24 mouse cellular contexts compared by ENCODE assay signal in the genomic region with DNA sequence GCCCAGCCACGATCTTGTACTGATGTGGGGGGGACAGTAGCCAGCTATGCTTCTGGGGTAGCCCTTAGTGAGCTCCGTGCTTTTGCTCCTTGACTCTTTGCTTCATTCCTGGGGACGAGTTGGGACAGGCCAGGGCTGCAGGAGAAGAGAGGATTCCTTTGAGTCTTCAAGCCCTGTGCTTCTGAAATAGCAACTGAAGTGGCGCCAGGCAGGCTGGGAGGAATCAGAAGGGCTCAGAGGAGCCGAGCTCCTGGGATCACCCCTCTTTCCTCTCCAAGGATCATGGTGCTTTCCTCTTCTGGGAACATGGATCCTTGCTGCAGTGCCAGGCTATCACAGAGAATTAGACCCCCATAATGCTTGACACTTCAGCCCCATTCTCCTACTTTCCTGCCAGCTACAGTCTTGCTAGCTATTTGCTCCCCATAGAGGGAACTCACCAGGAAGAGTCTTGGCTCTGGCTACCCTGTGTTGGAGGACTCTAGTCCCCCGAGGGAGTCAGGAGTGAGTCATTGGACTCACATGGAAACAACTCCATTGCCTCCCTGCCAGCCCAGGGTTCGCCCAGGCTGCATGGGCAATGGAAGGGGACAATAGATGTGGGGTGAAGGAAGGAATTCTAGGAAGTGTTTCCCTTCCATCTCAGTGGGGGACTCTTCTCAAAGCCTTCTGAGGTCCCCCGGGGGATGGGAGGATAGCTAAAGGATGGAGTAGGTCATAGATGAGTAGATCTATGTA. TPM values are rescaled to one million over a fixed set of nuclear protein-coding genes. Genes with fewer than 3 reads are reported as not detected.
DNase-seq lines count a peak whose midpoint lies in the region; ATAC-seq and TF ChIP-seq lines count a peak whose summit lies in the region.
"Had no signal": no experiment of that assay in that cellular context is flagged by ENCODE, and none has a peak within 500 bp of the region (broad histone marks: within the 10 kb centered on the region; RNA-seq: fewer than 3 reads in every experiment).

No protein-coding gene starts in this region.

- no peak for ATAC-seq in midbrain, embryonic 11.5 days (ENCODE audit: low FRiP score)
- ATAC-seq in midbrain, postnatal 0 days (ENCODE audit: low FRiP score): no peak
- no peak for ATAC-seq in stomach, embryonic 14.5 days (ENCODE audit: insufficient number of reproducible peaks, insufficient read depth, low FRiP score, low read depth)
- no peak for ATAC-seq in hindbrain, embryonic 11.5 days (ENCODE audit: low FRiP score)
- ATAC-seq: forebrain, embryonic 13.5 days; lung, postnatal 0 days had no signal

- H3K27ac ChIP-seq in midbrain, embryonic 11.5 days (ENCODE audit: low read depth, low read length): no peak overlapping the region
- no peak overlapping the region for H3K27ac ChIP-seq in midbrain, postnatal 0 days (ENCODE audit: low read depth, low read length)
- H3K27ac ChIP-seq in embryonic fibroblast, embryonic 13.5 days (ENCODE audit: insufficient read depth, low read length): peak overlapping the region; percentile 63
- peak overlapping the region; percentile 6; the same call in 1 of the 2 replicates for H3K27ac ChIP-seq in stomach, embryonic 14.5 days (ENCODE audit: low read length)
- no peak overlapping the region for H3K27ac ChIP-seq in hindbrain, embryonic 11.5 days (ENCODE audit: low read depth, low read length)
- H3K27ac ChIP-seq: embryonic facial prominence, embryonic 12.5 days; forebrain, embryonic 13.5 days; liver, embryonic 14.5 days; neural tube, embryonic 13.5 days had no signal

- 82% methylated on average over 8 of the region's 8 CpGs for WGBS in midbrain, embryonic 11.5 days
- 88% methylated on average over 8 of the region's 8 CpGs for WGBS in midbrain, postnatal 0 days
- 79% methylated on average over 8 of the region's 8 CpGs for WGBS in stomach, embryonic 14.5 days
- 79% methylated on average over 8 of the region's 8 CpGs for WGBS in hindbrain, embryonic 11.5 days

- H3K4me3 ChIP-seq in midbrain, embryonic 11.5 days (ENCODE audit: low read depth, low read length): no peak overlapping the region
- no peak overlapping the region for H3K4me3 ChIP-seq in midbrain, postnatal 0 days (ENCODE audit: low read depth, low read length)
- H3K4me3 ChIP-seq in embryonic fibroblast, embryonic 13.5 days (ENCODE audit: insufficient read depth, low read length): no peak overlapping the region
- no peak overlapping the region for H3K4me3 ChIP-seq in stomach, embryonic 14.5 days (ENCODE audit: low read depth, low read length)
- H3K4me3 ChIP-seq in hindbrain, embryonic 11.5 days (ENCODE audit: low read depth, low read length): no peak overlapping the region
- H3K4me3 ChIP-seq: embryonic facial prominence, embryonic 12.5 days; forebrain, embryonic 13.5 days; neural tube, embryonic 13.5 days had no signal

- no peaks in the 10 kb centered on the region for H3K36me3 ChIP-seq in midbrain, embryonic 11.5 days (ENCODE audit: control insufficient read depth, insufficient read depth, low read length)
- H3K36me3 ChIP-seq in midbrain, postnatal 0 days (ENCODE audit: insufficient read depth, low read length): no peaks in the 10 kb centered on the region
- no peaks in the 10 kb centered on the region for H3K36me3 ChIP-seq in stomach, embryonic 14.5 days (ENCODE audit: control insufficient read depth, insufficient read depth, low read length)
- no peaks in the 10 kb centered on the region for H3K36me3 ChIP-seq in hindbrain, embryonic 11.5 days (ENCODE audit: control insufficient read depth, insufficient read depth, low read length)
- H3K36me3 ChIP-seq: embryonic facial prominence, embryonic 12.5 days; neural tube, embryonic 13.5 days had no signal

- no peak for TF ChIP-seq POLR2A in embryonic fibroblast, embryonic 13.5 days (IDR thresholded peaks at IDR 0.05; ENCODE audit: low read depth, low read length)

- no peaks in the 10 kb centered on the region for H3K4me1 ChIP-seq in midbrain, embryonic 11.5 days (ENCODE audit: control insufficient read depth, insufficient read depth, low read length)
- no peaks in the 10 kb centered on the region for H3K4me1 ChIP-seq in midbrain, postnatal 0 days (ENCODE audit: insufficient read depth, low read length)
- H3K4me1 ChIP-seq in embryonic fibroblast, embryonic 13.5 days (ENCODE audit: control insufficient read depth, insufficient read depth, low read length): peaks cover 35% of the 10 kb centered on the region
- peaks cover 21% of the 10 kb centered on the region for H3K4me1 ChIP-seq in stomach, embryonic 14.5 days (ENCODE audit: control insufficient read depth, insufficient read depth, low read length)
- H3K4me1 ChIP-seq in hindbrain, embryonic 11.5 days (replicated peaks; ENCODE audit: control insufficient read depth, insufficient read depth, low read length): no peaks in the 10 kb centered on the region

- no peaks in the 10 kb centered on the region for H3K27me3 ChIP-seq in midbrain, embryonic 11.5 days (ENCODE audit: control insufficient read depth, insufficient read depth, low read length)
- H3K27me3 ChIP-seq in midbrain, postnatal 0 days (ENCODE audit: insufficient read depth, low read length): no peaks in the 10 kb centered on the region
- no peaks in the 10 kb centered on the region for H3K27me3 ChIP-seq in stomach, embryonic 14.5 days (ENCODE audit: control insufficient read depth, insufficient read depth, low read length)
- H3K27me3 ChIP-seq in hindbrain, embryonic 11.5 days (ENCODE audit: control insufficient read depth, insufficient read depth, low read length): no peaks in the 10 kb centered on the region
- H3K27me3 ChIP-seq: embryonic facial prominence, embryonic 12.5 days; forebrain, embryonic 13.5 days; neural tube, embryonic 13.5 days had no signal

- no peak overlapping the region for H3K4me2 ChIP-seq in midbrain, embryonic 11.5 days
- H3K4me2 ChIP-seq in midbrain, postnatal 0 days (ENCODE audit: low read depth, low read length, poor library complexity, severe bottlenecking): no peak overlapping the region
- H3K4me2 ChIP-seq in stomach, embryonic 14.5 days (replicated peaks; ENCODE audit: low read depth, low read length): no peak overlapping the region
- no peak overlapping the region for H3K4me2 ChIP-seq in hindbrain, embryonic 11.5 days (replicated peaks; ENCODE audit: low read depth, low read length)
- H3K4me2 ChIP-seq: embryonic facial prominence, embryonic 12.5 days; forebrain, embryonic 13.5 days; neural tube, embryonic 13.5 days had no signal

- DNase-seq in adrenal gland, postnatal 14 days: peak; percentile 56
- DNase-seq in adrenal gland, postnatal 25 days: no peak
- peak; percentile 60 for DNase-seq in midbrain, embryonic 11.5 days (ENCODE audit: low spot score, missing footprints)
- no peak for DNase-seq in midbrain, postnatal 0 days (ENCODE audit: low spot score)
- DNase-seq in hindbrain, embryonic 11.5 days (ENCODE audit: low spot score): no peak
- no peak for DNase-seq in thymus, postnatal 36 days
- DNase-seq: cerebellum, adult 11 months; cerebellum, postnatal 36 days; kidney, adult 8-10 months; kidney, postnatal 36 days; layer of hippocampus, postnatal 36 days; thymus, postnatal 4 days had no signal

- no peak for TF ChIP-seq CTCF in midbrain, postnatal 0 days (IDR thresholded peaks at IDR 0.05)
- TF ChIP-seq CTCF in embryonic fibroblast, embryonic 13.5 days (IDR thresholded peaks at IDR 0.05; ENCODE audit: borderline replicate concordance, insufficient read depth, low read length): no peak

- no peak overlapping the region for H3K9ac ChIP-seq in midbrain, embryonic 11.5 days (ENCODE audit: low read length)
- H3K9ac ChIP-seq in midbrain, postnatal 0 days (replicated peaks; ENCODE audit: low read length, poor library complexity, severe bottlenecking): no peak overlapping the region
- H3K9ac ChIP-seq in stomach, embryonic 14.5 days (replicated peaks; ENCODE audit: low read depth, low read length): no peak overlapping the region
- H3K9ac ChIP-seq in hindbrain, embryonic 11.5 days (ENCODE audit: low read depth, low read length): no peak overlapping the region
- H3K9ac ChIP-seq: embryonic facial prominence, embryonic 12.5 days; forebrain, embryonic 13.5 days; liver, embryonic 14.5 days; neural tube, embryonic 13.5 days had no signal

- H3K9me3 ChIP-seq in midbrain, embryonic 11.5 days (ENCODE audit: control insufficient read depth, low read length): no peaks in the 10 kb centered on the region
- H3K9me3 ChIP-seq in midbrain, postnatal 0 days (ENCODE audit: low read length): no peaks in the 10 kb centered on the region
- H3K9me3 ChIP-seq in stomach, embryonic 14.5 days (ENCODE audit: control insufficient read depth, low read depth, low read length): no peaks in the 10 kb centered on the region
- H3K9me3 ChIP-seq in hindbrain, embryonic 11.5 days (ENCODE audit: control insufficient read depth, low read length): no peaks in the 10 kb centered on the region
- H3K9me3 ChIP-seq: embryonic facial prominence, embryonic 12.5 days; forebrain, embryonic 13.5 days; neural tube, embryonic 13.5 days had no signal

RNA-seq across cellular contexts. Expression of a gene that starts 1.1 kb away (rescaled TPM):
- total RNA-seq in adrenal gland, postnatal 14 days (2021): not detected in 2 replicates
- total RNA-seq in adrenal gland, postnatal 25 days (2021): not detected in 2 replicates
- not detected in 2 replicates for polyA plus RNA-seq in midbrain, embryonic 11.5 days (2014; fragmentation: Nextera tagmentation; extraction: Ambion mirVana)
- 1.6 TPM in 1 of 2 replicates, not detected in the other for total RNA-seq in midbrain, postnatal 0 days (2014; rRNA removed)
- not detected in 2 replicates for polyA plus RNA-seq in midbrain, postnatal 0 days (2015; fragmentation: Nextera tagmentation; extraction: Ambion mirVana)
- polyA plus RNA-seq in embryonic fibroblast, embryonic 13.5 days (2011; ENCODE audit: insufficient read length, low read depth, missing spikeins): 3.5 TPM in 1 of 2 replicates, not detected in the other
- polyA plus RNA-seq in stomach, embryonic 14.5 days (2014; fragmentation: Nextera tagmentation; extraction: Ambion mirVana): not detected in 2 replicates
- polyA plus RNA-seq in hindbrain, embryonic 11.5 days (2014; fragmentation: Nextera tagmentation; extraction: Ambion mirVana): not detected in 2 replicates
- total RNA-seq: gastrocnemius, postnatal 36 days; heart, postnatal 14 days; layer of hippocampus, postnatal 36 days; left cerebral cortex, postnatal 36 days had no signal
- polyA plus RNA-seq: embryonic facial prominence, embryonic 12.5 days; forebrain, embryonic 13.5 days; liver, embryonic 14.5 days; lung, postnatal 0 days; neural tube, embryonic 13.5 days; small intestine, adult 2 months had no signal

RNA-seq across cellular contexts. Expression of a gene that starts 2.9 kb away (rescaled TPM):
- total RNA-seq in adrenal gland, postnatal 14 days (2021): 9.6 and 18.7 TPM in 2 replicates
- 7.3 and 11.2 TPM in 2 replicates for total RNA-seq in adrenal gland, postnatal 25 days (2021)
- polyA plus RNA-seq in midbrain, embryonic 11.5 days (2014; fragmentation: Nextera tagmentation; extraction: Ambion mirVana): 0.34 and 0.50 TPM in 2 replicates
- total RNA-seq in midbrain, postnatal 0 days (2014; rRNA removed): not detected in 2 replicates
- polyA plus RNA-seq in midbrain, postnatal 0 days (2015; fragmentation: Nextera tagmentation; extraction: Ambion mirVana): 2.4 and 2.5 TPM in 2 replicates
- polyA plus RNA-seq in embryonic fibroblast, embryonic 13.5 days (2011; ENCODE audit: insufficient read length, low read depth, missing spikeins): 454 and 1,115 TPM in 2 replicates
- 5.5 and 7.4 TPM in 2 replicates for polyA plus RNA-seq in stomach, embryonic 14.5 days (2014; fragmentation: Nextera tagmentation; extraction: Ambion mirVana)
- polyA plus RNA-seq in hindbrain, embryonic 11.5 days (2014; fragmentation: Nextera tagmentation; extraction: Ambion mirVana): 0.91 and 1.4 TPM in 2 replicates
- polyA plus RNA-seq: neural tube, embryonic 13.5 days had no signal

RNA-seq across cellular contexts. Expression of a gene that starts 7.7 kb away (rescaled TPM):
- not detected in 2 replicates for total RNA-seq in adrenal gland, postnatal 14 days (2021)
- not detected in 2 replicates for total RNA-seq in adrenal gland, postnatal 25 days (2021)
- polyA plus RNA-seq in midbrain, embryonic 11.5 days (2014; fragmentation: Nextera tagmentation; extraction: Ambion mirVana): not detected in 2 replicates
- not detected in 2 replicates for total RNA-seq in midbrain, postnatal 0 days (2014; rRNA removed)
- 0.43 TPM in 1 of 2 replicates, not detected in the other for polyA plus RNA-seq in midbrain, postnatal 0 days (2015; fragmentation: Nextera tagmentation; extraction: Ambion mirVana)
- not detected in 2 replicates for polyA plus RNA-seq in embryonic fibroblast, embryonic 13.5 days (2011; ENCODE audit: insufficient read length, low read depth, missing spikeins)
- polyA plus RNA-seq in stomach, embryonic 14.5 days (2014; fragmentation: Nextera tagmentation; extraction: Ambion mirVana): 0.71 TPM in 1 of 2 replicates, not detected in the other
- not detected in 2 replicates for polyA plus RNA-seq in hindbrain, embryonic 11.5 days (2014; fragmentation: Nextera tagmentation; extraction: Ambion mirVana)
- total RNA-seq: heart, postnatal 14 days; layer of hippocampus, postnatal 36 days; left cerebral cortex, postnatal 36 days; megakaryocyte, adult 5-6 weeks had no signal
- polyA plus RNA-seq: forebrain, embryonic 13.5 days; liver, embryonic 14.5 days; lung, postnatal 0 days; neural tube, embryonic 13.5 days; small intestine, adult 2 months had no signal

RNA-seq across cellular contexts. Expression of a gene that starts 10.6 kb away (rescaled TPM):
- not detected in 2 replicates for total RNA-seq in adrenal gland, postnatal 14 days (2021)
- total RNA-seq in adrenal gland, postnatal 25 days (2021): not detected in 2 replicates
- polyA plus RNA-seq in midbrain, embryonic 11.5 days (2014; fragmentation: Nextera tagmentation; extraction: Ambion mirVana): not detected in 2 replicates
- not detected in 2 replicates for total RNA-seq in midbrain, postnatal 0 days (2014; rRNA removed)
- polyA plus RNA-seq in midbrain, postnatal 0 days (2015; fragmentation: Nextera tagmentation; extraction: Ambion mirVana): not detected in 2 replicates
- not detected in 2 replicates for polyA plus RNA-seq in embryonic fibroblast, embryonic 13.5 days (2011; ENCODE audit: insufficient read length, low read depth, missing spikeins)
- polyA plus RNA-seq in stomach, embryonic 14.5 days (2014; fragmentation: Nextera tagmentation; extraction: Ambion mirVana): not detected in 2 replicates
- polyA plus RNA-seq in hindbrain, embryonic 11.5 days (2014; fragmentation: Nextera tagmentation; extraction: Ambion mirVana): not detected in 2 replicates
- total RNA-seq: gastrocnemius, postnatal 36 days; heart, postnatal 14 days; layer of hippocampus, postnatal 36 days; left cerebral cortex, postnatal 36 days; megakaryocyte, adult 5-6 weeks had no signal
- polyA plus RNA-seq: embryonic facial prominence, embryonic 12.5 days; forebrain, embryonic 13.5 days; liver, embryonic 14.5 days; neural tube, embryonic 13.5 days; small intestine, adult 2 months had no signal

RNA-seq across cellular contexts. Expression of a gene that starts 12.1 kb away (rescaled TPM):
- 54.3 and 59.5 TPM in 2 replicates for total RNA-seq in adrenal gland, postnatal 14 days (2021)
- 14.2 and 31.3 TPM in 2 replicates for total RNA-seq in adrenal gland, postnatal 25 days (2021)
- 24.5 and 25.1 TPM in 2 replicates for polyA plus RNA-seq in midbrain, embryonic 11.5 days (2014; fragmentation: Nextera tagmentation; extraction: Ambion mirVana)
- total RNA-seq in midbrain, postnatal 0 days (2014; rRNA removed): 13.8 and 14.3 TPM in 2 replicates
- 42.3 and 50.9 TPM in 2 replicates for polyA plus RNA-seq in midbrain, postnatal 0 days (2015; fragmentation: Nextera tagmentation; extraction: Ambion mirVana)
- 3,458 and 7,173 TPM in 2 replicates for polyA plus RNA-seq in embryonic fibroblast, embryonic 13.5 days (2011; ENCODE audit: insufficient read length, low read depth, missing spikeins)
- 418 and 466 TPM in 2 replicates for polyA plus RNA-seq in stomach, embryonic 14.5 days (2014; fragmentation: Nextera tagmentation; extraction: Ambion mirVana)
- 23.5 and 25.9 TPM in 2 replicates for polyA plus RNA-seq in hindbrain, embryonic 11.5 days (2014; fragmentation: Nextera tagmentation; extraction: Ambion mirVana)

Comparison
In these comparisons a context has a peak if more than half of its experiments do, and no peak if none do; other contexts are left out.
1. DNase-seq: peak in adrenal gland, postnatal 14 days (single experiment) and midbrain, embryonic 11.5 days (single experiment); none in adrenal gland, postnatal 25 days (single experiment), midbrain, postnatal 0 days (single experiment), hindbrain, embryonic 11.5 days (single experiment) and thymus, postnatal 36 days (0 of 2).
2. H3K27ac ChIP-seq: peak in embryonic fibroblast, embryonic 13.5 days (single experiment) and stomach, embryonic 14.5 days (single experiment); none in midbrain, embryonic 11.5 days (single experiment), midbrain, postnatal 0 days (single experiment) and hindbrain, embryonic 11.5 days (single experiment).
3. RNA of a gene that starts 2.9 kb away (polyA plus RNA-seq): 454 to 1,115 TPM in embryonic fibroblast, embryonic 13.5 days; 5.5 to 7.4 TPM in stomach, embryonic 14.5 days, 2.4 to 2.5 TPM in midbrain, postnatal 0 days, 0.91 to 1.4 TPM in hindbrain, embryonic 11.5 days and 0.34 to 0.50 TPM in midbrain, embryonic 11.5 days; every median in the first group is over 10 times any median in the second.